Mouse (Mus musculus) limb, embryonic 10.5 days (tissue): Measurements from ENCODE around the gene Cyb5rl. TPM values are rescaled to one million over a fixed set of nuclear protein-coding genes. Genes with fewer than 3 reads are reported as not detected.

Experiments used
- DNase-seq: peaks from one replicate; pipeline ENCODE4 v3.0.0-alpha.2; 2017; ENCODE audit warnings: low spot score
- H3K27ac ChIP-seq: fragments of 300-500 bp; sonication (generic); 2 replicates; pipeline ENCODE4 v1.5.1; 2016; ENCODE audit warnings: mild to moderate bottlenecking
- H3K27me3 ChIP-seq: fragments of 300-500 bp; sonication (generic); 2 replicates; pipeline ENCODE4 v1.6.1; 2016; ENCODE audit warnings: low read depth, mild to moderate bottlenecking; ENCODE audit not compliant: poor library complexity, severe bottlenecking
- H3K36me3 ChIP-seq: fragments of 300-500 bp; sonication (generic); 2 replicates; pipeline ENCODE4 v1.6.1; 2016; ENCODE audit warnings: mild to moderate bottlenecking, moderate library complexity
- H3K4me1 ChIP-seq: fragments of 300-500 bp; sonication (generic); 2 replicates; pipeline ENCODE4 v1.6.1; 2016
- H3K4me3 ChIP-seq: fragments of 300-500 bp; sonication (generic); 2 replicates; pipeline ENCODE4 v1.5.1; 2016; ENCODE audit warnings: mild to moderate bottlenecking, moderate library complexity
- H3K9me3 ChIP-seq: fragments of 300-500 bp; sonication (generic); replicated peaks from 2 replicates; pipeline ENCODE4 v1.6.1; 2016; ENCODE audit warnings: mild to moderate bottlenecking
- WGBS: fragments of 180-500 bp; shearing (Covaris S2); methylation state at CpG from one replicate; pipeline ENCODE4 v1.1.7; 2016; 5-methylcytosine and 5-hydroxymethylcytosine counted together
- polyA plus RNA-seq: library from polyadenylated mRNA; unstranded; fragments of >200 nt; fragmentation: Nextera tagmentation; extraction: Ambion mirVana; gene quantifications from 2 replicates; pipeline ENCODE4 v1.2.1, GENCODE M21; 2016

The Cyb5rl gene
- polyA plus RNA-seq, 1 experiment from 2014 or later, result 12.6 TPM

GRCm38 (mm10) chr4:107125101-107125500 is 58.3 kb downstream of the Cyb5rl start:
- 65% methylated on average over 5 of the region's 5 CpGs for WGBS
- no peak overlapping the region for H3K4me3 ChIP-seq
- DNase-seq, result no peak
- H3K27ac ChIP-seq, result peak overlapping the region; percentile 85
- no peaks in the 10 kb centered on the region for H3K9me3 ChIP-seq
- H3K27me3 ChIP-seq, result no peaks in the 10 kb centered on the region
- H3K4me1 ChIP-seq, result peaks cover 80% of the 10 kb centered on the region
- no peaks in the 10 kb centered on the region for H3K36me3 ChIP-seq

- Histone ChIP-seq H3K27ac (peak overlapping the region; percentile 85), H3K9me3 (no peaks in the 10 kb centered on the region), H3K27me3 (no peaks in the 10 kb centered on the region), H3K36me3 (no peaks in the 10 kb centered on the region), H3K4me1 (peaks cover 78% of the 10 kb centered on the region), H3K4me3 (no peak overlapping the region)
- 56% methylated on average over 10 of the region's 10 CpGs for WGBS
- peak; percentile 44 for DNase-seq
These were observed 59.6 kb downstream of the Cyb5rl start for GRCm38 (mm10) chr4:107126389-107126788.

GRCm38 (mm10) chr4:107126891-107127524 is 60.2 kb downstream of the Cyb5rl start:
- Histone ChIP-seq H3K36me3 (no peaks in the 10 kb centered on the region), H3K9me3 (no peaks in the 10 kb centered on the region), H3K4me1 (peaks cover 74% of the 10 kb centered on the region), H3K27me3 (no peaks in the 10 kb centered on the region), H3K27ac (peak overlapping the region; percentile 85), H3K4me3 (no peak overlapping the region)
- 37% methylated on average over 13 of the region's 13 CpGs for WGBS
- DNase-seq, result no peak

GRCm38 (mm10) chr4:107127901-107128669 is 61.3 kb downstream of the Cyb5rl start:
- peaks cover 80% of the 10 kb centered on the region for H3K4me1 ChIP-seq
- no peaks in the 10 kb centered on the region for H3K9me3 ChIP-seq
- 25% methylated on average over 13 of the region's 13 CpGs for WGBS
- peak; percentile 38 for DNase-seq
- no peaks in the 10 kb centered on the region for H3K36me3 ChIP-seq
- no peaks in the 10 kb centered on the region for H3K27me3 ChIP-seq
- peak overlapping the region; percentile 85 for H3K27ac ChIP-seq
- H3K4me3 ChIP-seq, result no peak overlapping the region

GRCm38 (mm10) chr4:107129373-107129772 is 62.6 kb downstream of the Cyb5rl start:
- no peak for DNase-seq
- H3K27ac ChIP-seq, result peak overlapping the region; percentile 59
- 82% methylated on average over 8 of the region's 8 CpGs for WGBS
- H3K27me3 ChIP-seq, result no peaks in the 10 kb centered on the region
- H3K4me1 ChIP-seq, result peaks cover 85% of the 10 kb centered on the region
- H3K36me3 ChIP-seq, result no peaks in the 10 kb centered on the region
- no peaks in the 10 kb centered on the region for H3K9me3 ChIP-seq
- H3K4me3 ChIP-seq, result no peak overlapping the region

- H3K4me3 ChIP-seq, result no peak overlapping the region
- no peaks in the 10 kb centered on the region for H3K27me3 ChIP-seq
- peaks cover 82% of the 10 kb centered on the region for H3K4me1 ChIP-seq
- no peaks in the 10 kb centered on the region for H3K36me3 ChIP-seq
- H3K27ac ChIP-seq, result peak overlapping the region; percentile 78
- WGBS, result 32% methylated on average over 9 of the region's 9 CpGs
- DNase-seq, result no peak
- H3K9me3 ChIP-seq, result no peaks in the 10 kb centered on the region
These were observed 63.7 kb downstream of the Cyb5rl start for GRCm38 (mm10) chr4:107130534-107130933.

GRCm38 (mm10) chr4:107134891-107135290 is 68.1 kb downstream of the Cyb5rl start:
- Histone ChIP-seq H3K4me3 (no peak overlapping the region), H3K27me3 (no peaks in the 10 kb centered on the region), H3K9me3 (no peaks in the 10 kb centered on the region), H3K27ac (peak overlapping the region; percentile 64), H3K4me1 (peaks cover 83% of the 10 kb centered on the region), H3K36me3 (no peaks in the 10 kb centered on the region)
- 90% methylated on average over 3 of the region's 3 CpGs for WGBS
- DNase-seq, result no peak

GRCm38 (mm10) chr4:107135663-107136062 is 68.9 kb downstream of the Cyb5rl start:
- peaks cover 83% of the 10 kb centered on the region for H3K4me1 ChIP-seq
- no peaks in the 10 kb centered on the region for H3K27me3 ChIP-seq
- DNase-seq, result no peak
- peak overlapping the region; percentile 87 for H3K27ac ChIP-seq
- no peaks in the 10 kb centered on the region for H3K36me3 ChIP-seq
- WGBS, result 74% methylated on average over 5 of the region's 5 CpGs
- H3K4me3 ChIP-seq, result no peak overlapping the region
- H3K9me3 ChIP-seq, result no peaks in the 10 kb centered on the region

- no peaks in the 10 kb centered on the region for H3K27me3 ChIP-seq
- H3K4me1 ChIP-seq, result peaks cover 87% of the 10 kb centered on the region
- H3K36me3 ChIP-seq, result no peaks in the 10 kb centered on the region
- H3K4me3 ChIP-seq, result no peak overlapping the region
- WGBS, result 54% methylated on average over 3 of the region's 3 CpGs
- no peak for DNase-seq
- no peaks in the 10 kb centered on the region for H3K9me3 ChIP-seq
- peak overlapping the region; percentile 87 for H3K27ac ChIP-seq
These were observed 69.7 kb downstream of the Cyb5rl start for GRCm38 (mm10) chr4:107136531-107136930.

Other genes with a start within 250 kb of the Cyb5rl start
- gene Ssbp3, start 156.3 kb upstream of the Cyb5rl start, polyA plus RNA-seq, result 225 and 250 TPM in 2 replicates
- 145 and 167 TPM in 2 replicates for gene Mrpl37, start 120 bp upstream of the Cyb5rl start, polyA plus RNA-seq
- gene Cdcp2, start 29.9 kb downstream of the Cyb5rl start, polyA plus RNA-seq, result 0.11 TPM in 1 of 2 replicates, not detected in the other
- gene Tmem59, start 111.4 kb downstream of the Cyb5rl start, polyA plus RNA-seq, result 259 and 274 TPM in 2 replicates
- gene Tceanc2, start 112.1 kb downstream of the Cyb5rl start, polyA plus RNA-seq, result 22.9 and 30.2 TPM in 2 replicates
- not detected in 2 replicates for gene Ldlrad1, start 142.2 kb downstream of the Cyb5rl start, polyA plus RNA-seq
- gene Lrrc42, start 186.5 kb downstream of the Cyb5rl start, polyA plus RNA-seq, result 75.1 and 89.6 TPM in 2 replicates
- 23.4 and 24.6 TPM in 2 replicates for gene Hspb11, start 186.6 kb downstream of the Cyb5rl start, polyA plus RNA-seq
- gene Dio1, start 240.2 kb downstream of the Cyb5rl start, polyA plus RNA-seq, result not detected in 2 replicates
- 38.8 and 42.3 TPM in 2 replicates for gene Yipf1, start 247.4 kb downstream of the Cyb5rl start, polyA plus RNA-seq